Mouse (Mus musculus): ENCODE data around the gene Kif26a.

Kif26a gene

GRCm38 (mm10) chr12:112145875-112146651 lies at the start of gene Kif26a:
Kif26a (plus strand) TSS chr12:112146208.
- peak; percentile 27 to 47 for DNase-seq

DNA sequence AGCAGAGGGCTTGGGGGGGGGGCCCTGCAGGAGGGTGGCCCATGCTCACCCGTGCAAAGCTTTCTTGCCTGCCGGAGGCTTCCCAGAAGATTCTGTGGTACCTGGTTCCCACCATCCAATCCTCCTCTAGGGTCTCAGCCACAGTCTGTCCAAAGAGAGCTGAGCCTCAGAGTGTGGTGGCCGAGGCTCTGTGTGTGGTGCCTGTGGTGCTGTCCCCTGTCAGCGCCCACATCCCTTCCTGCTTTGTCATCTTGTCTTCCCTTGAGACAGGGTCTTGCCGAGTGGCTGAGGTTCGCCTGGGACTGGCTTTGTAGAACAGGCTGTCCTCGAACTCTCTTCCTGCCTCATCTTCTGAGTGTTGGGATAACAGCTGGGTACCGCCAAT lies 49.3 kb upstream of the Kif26a start:
- DNase-seq: no peak

DNA sequence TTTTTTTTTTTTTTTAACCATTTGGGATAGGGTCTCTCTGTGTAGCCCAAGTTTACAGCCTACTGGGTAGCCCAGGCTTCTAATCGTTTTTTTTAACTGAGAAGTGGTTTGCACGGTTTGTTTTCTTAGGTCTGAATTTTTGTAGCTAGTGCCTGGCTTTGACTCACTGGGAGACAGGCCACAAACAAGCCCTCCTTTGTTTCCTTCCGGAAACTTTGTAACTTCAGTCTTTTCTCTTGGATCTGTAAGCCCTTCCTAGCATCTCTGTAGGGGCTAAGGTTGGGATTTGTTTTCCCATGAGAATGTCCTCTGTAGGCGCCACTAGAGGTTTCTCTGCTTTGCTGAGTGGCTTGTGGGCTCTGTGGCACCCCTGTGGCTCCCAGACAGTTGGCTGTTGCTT lies 45.9 kb upstream of the Kif26a start:
- no peak for DNase-seq

- no peak for DNase-seq
Observed at GRCm38 (mm10) chr12:112101045-112101444, 45.0 kb upstream of the Kif26a start.

DNA sequence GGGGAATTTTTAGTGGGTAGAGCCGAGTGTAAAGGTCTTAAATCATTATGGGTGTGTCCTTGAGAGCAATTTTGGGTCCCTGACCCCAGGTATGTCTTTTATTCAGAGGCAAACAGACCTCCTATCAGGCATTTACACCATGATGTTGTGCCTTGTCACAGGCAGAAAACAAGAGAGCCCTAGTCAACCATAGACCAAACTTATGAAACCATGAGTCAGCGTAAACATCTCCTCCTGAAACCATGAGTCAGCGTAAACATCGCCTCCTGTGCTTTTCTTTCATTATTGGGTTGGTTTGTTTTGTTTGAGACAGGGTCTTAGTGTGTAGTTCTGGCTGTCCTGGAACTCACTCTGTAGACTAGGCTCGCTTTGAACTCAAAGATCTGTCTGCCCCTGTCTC lies 42.8 kb upstream of the Kif26a start:
- no peak for DNase-seq

- no peak for DNase-seq
Observed at GRCm38 (mm10) chr12:112104890-112105289, 41.1 kb upstream of the Kif26a start.

DNA sequence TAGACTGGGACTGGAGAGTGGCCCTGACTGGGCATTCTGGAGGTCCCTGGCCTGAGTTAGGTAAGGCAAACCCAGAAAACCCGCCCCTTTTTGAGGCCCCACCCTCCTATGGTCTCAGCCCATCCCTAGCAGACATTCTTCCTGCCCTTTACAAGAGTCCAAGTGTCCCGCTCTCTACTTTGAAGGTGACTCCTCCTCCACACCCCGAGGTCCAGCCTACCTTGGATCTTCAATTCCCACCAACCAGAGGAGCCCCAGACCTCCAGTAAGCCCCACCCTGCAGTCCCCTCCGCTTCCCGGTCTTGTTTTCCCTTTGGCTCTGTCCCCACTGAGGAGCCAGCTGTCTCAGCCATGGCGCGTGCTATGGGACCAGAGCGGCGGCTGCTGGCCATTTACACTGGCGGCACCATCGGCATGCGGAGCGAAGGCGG lies 39.5 kb upstream of the Kif26a start, which contains the start of gene Aspg:
Gene Aspg, plus strand, starts transcription at position 139 of the 431 bp plus-strand sequence.
- no peak for DNase-seq

GRCm38 (mm10) chr12:112107685-112108084 lies 38.3 kb upstream of the Kif26a start:
- DNase-seq: no peak

DNA sequence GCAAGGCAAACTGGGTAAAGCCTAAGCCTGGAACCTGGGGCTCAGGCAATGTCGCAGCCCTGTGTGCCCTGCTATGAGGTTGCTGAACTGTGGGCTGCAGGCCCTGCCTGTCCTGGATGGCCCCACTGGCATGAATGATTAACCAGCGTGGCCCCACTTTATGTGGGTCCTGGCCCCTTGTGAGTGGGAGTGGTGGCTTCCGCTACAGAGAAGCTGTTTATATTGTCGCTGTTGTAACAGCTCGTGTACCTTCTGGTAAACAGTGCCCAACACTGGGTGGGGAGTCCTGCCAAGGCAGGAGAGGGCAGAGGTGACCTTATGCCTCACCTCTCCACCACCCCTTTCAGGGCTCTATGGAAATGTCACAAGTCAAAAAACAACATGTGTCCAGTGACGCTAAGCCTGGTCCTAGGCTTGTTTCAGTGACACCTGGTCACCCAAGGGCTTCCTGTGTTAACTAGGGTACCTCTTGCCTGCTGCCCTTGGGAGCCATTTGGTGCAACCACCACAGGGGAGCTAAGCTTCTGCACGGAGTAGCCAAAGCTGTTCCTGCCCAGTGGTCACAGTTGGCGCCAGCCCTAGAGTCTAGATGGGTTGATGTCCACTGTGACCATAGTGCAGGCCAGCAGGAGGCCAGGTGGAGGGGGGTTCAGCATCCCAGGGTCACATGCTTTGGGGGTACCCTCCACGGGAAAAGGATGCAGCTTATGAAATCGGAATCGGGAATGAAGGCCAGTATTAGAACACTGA lies 37.1 kb upstream of the Kif26a start:
- DNase-seq: no peak

GRCm38 (mm10) chr12:112109701-112110100 lies 36.3 kb upstream of the Kif26a start:
- DNase-seq: no peak

DNA sequence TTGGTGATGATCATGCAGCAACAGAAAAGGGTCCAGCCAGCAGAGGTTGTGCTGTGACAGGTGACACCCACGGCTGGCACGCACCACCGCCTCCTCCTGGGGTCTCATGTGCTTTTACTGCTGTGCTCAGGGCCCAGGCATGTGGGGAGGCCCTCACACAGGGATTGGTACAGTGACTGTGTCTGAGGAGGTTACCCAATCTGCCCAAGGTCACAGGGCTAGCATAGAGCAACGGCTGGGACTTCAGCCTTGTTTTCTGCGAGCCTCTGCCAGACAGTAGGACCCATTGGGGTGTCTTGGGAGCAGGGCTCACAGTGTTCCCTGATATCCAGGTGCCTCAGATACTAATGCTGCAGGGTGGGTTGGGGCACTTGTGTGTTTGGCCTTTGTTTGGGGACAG lies 34.7 kb upstream of the Kif26a start:
- no peak for DNase-seq

DNA sequence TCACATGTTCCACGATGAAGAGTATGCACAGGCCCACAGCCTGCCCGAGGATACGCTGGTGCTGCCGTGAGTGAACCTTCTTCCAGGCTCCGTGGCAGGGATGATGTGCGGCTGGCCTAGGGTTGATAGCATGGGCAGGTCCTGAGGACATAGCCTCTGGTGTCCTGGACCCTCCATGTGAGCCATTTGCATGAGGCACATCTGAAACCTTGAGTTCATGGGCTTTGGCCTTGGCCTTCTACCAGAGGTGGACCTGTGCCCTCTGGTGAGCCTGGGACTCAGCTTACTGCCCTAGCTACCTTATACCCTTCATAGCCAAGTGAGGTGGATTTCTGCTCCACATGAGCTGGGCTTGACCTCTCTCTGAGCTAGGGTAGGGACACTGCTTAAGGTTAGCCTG lies 33.8 kb upstream of the Kif26a start:
- DNase-seq: no peak

GRCm38 (mm10) chr12:112112686-112113396 lies 33.2 kb upstream of the Kif26a start:
- no peak for DNase-seq

DNA sequence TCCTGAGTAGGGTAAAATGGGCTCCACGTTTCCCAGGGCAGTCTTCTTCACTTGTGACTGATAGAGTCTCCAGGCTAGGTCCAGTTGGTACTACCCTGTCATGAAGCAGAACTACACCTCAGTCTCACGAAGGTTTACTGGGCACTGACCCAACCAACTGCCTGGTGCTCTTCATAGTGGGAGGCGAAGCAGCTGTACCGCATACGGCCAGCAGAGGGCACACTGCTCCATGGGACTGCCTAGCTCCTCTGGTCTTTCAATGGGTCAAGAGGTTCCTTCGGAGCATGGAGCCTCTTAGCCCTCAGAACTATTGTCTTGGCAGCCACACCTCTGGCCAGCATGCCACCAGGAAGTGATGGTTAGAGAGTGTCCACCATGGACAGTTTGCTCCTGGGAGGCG lies 32.3 kb upstream of the Kif26a start:
- peak; percentile 91 to 94 for DNase-seq

DNA sequence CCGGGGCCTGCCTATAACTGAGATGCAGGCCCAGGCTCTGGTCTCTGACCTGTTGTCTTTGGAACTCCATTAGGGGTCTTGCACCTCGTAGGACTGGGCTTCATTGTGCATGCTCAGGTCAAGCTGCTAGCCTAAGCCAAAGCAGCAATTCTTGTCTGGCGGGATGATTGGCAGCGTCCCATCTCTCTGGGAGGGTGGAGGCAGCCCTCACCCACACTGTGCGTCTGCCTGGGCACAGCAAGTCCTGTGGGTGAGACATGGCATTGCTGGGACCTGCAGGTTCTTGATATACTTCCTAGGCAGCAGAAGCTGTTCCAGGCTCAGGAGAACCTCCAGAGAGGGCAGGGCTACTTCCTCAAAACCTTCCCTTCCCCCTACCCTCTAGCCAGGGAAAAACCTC lies 29.0 kb upstream of the Kif26a start:
- no peak for DNase-seq

- DNase-seq: no peak
Observed at GRCm38 (mm10) chr12:112117649-112118048, 28.4 kb upstream of the Kif26a start.

- no peak for DNase-seq
Observed at GRCm38 (mm10) chr12:112121188-112121587, 24.8 kb upstream of the Kif26a start.

- DNase-seq: no peak
Observed at GRCm38 (mm10) chr12:112125903-112126302, 20.1 kb upstream of the Kif26a start.

DNA sequence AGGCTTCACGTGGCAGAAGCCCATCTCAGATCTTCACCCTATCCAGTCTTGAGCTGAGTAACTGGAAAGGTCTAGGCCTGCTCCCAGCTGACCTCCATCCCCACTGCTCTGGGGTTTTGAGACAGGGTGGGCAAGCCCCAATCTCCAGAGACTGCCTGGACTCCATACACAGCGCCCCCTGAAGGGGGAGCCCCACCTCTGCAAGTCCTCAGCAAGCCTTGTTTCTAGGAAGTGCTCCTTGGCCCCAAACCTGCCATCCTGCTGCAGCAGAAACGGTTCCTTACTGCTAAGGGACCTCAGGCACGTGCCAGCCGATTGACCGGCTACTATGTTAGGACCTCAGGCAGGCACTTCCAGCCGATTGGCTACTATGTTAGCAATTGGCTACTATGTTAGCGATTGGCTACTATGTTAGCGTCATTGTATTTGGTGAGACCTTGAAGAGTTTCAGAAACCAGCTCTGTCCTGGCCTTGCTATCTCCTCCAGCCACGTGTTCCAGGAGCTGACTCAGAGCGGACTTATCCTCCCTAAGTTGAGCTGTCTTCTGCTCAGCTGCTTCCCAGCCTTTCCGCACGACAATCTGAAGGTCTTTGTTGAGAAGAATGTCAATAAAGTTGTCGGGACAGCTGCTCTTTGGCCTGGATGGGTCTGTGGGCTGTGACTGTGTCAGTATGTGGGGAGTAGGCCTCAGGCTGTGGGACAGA lies 18.9 kb upstream of the Kif26a start:
- DNase-seq: no peak

GRCm38 (mm10) chr12:112128526-112128925 lies 17.5 kb upstream of the Kif26a start:
- DNase-seq: no peak

DNA sequence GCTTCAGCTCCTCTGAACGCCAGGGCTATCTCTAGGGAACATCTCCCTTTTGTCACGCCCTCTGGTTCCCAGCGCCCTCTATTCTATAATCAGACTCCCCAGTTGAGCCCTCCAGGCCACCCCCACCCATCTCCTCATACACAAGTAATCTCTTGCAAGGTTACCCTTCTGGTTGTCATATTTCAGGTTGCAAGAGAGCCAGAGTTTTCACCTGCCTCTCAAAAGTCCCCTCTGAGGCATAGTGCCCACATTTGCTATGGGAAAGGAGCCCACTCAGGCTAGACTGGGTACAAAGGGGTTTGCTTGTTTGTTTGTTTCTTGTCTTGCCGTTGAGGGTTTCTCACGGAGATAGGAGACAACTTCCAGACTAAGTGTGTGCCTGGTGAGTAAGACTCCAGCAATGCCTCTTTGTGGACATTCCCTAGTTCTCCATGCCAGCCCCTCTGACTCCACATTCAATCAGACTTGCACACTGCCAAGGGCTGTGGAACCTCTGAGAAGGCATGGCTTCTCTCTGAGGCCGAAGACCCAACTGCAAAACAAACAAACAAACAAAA lies 16.6 kb upstream of the Kif26a start:
- DNase-seq: no peak

DNA sequence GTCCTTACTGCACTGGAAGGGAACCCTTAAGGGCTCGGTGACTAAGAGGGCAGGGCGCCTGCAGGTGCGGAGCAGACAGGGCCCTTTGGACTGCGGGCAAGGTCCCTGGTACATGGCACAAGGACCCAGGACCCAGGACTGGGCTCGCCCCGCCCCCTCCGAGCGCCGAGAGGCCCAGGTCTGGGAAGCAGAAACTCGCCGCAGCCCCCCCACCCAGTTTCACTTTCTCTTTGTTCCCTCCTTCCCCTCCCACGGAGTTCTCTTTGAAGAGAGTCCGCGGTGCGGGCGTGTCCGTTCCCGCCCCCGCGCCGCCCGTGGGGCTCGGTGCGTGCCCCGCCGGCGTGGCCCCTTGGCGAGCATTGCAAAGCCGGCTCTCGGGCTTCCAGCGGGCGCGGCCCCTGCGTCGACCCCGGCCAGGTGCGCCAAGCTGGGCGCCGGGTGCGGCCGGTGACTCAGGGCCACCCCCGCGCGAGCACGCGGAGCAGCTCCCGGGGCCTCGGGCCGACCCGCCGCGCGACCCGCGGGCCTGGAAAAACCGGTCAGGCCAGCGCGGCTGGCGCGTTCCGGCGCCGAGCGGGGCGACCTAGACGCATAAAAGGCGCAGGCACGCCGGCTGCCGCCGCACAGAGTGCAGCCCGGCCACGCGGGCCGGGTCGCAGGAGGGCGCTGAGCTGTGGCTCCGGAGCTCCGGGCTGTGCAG lies 15.7 kb upstream of the Kif26a start:
- peak in 1 of 2 experiments; percentile 38 for DNase-seq
